Mouse (Mus musculus) CD8-positive naive resting alpha-beta T cell, adult 2 months (primary cell): ENCODE results near the gene Uqcc2.

Experiments used
- DNase-seq, 2 experiments: peaks; one replicate each; pipeline ENCODE4 v3.0.0; 2022; ENCODE audit warnings: low read depth in 2 of 2, low spot score in 2 of 2

The Uqcc2 gene

GRCm38 (mm10) chr17:27123813-27124375 lies 9.8 kb downstream of the Uqcc2 start:
- no peak for DNase-seq

- no peak for DNase-seq
Observed at GRCm38 (mm10) chr17:27123103-27123502, 10.6 kb downstream of the Uqcc2 start.

GRCm38 (mm10) chr17:27122701-27123100 lies 11.0 kb downstream of the Uqcc2 start:
- no peak for DNase-seq

GRCm38 (mm10) chr17:27121781-27122180 lies 11.9 kb downstream of the Uqcc2 start:
- DNase-seq, result no peak

- DNase-seq, result no peak
Observed at GRCm38 (mm10) chr17:27121266-27121665, 12.4 kb downstream of the Uqcc2 start.

GRCm38 (mm10) chr17:27120561-27121024 lies 13.1 kb downstream of the Uqcc2 start:
- peak in 1 of 2 experiments; percentile 32 for DNase-seq

- no peak for DNase-seq
Observed at GRCm38 (mm10) chr17:27119954-27120353, 13.8 kb downstream of the Uqcc2 start.

- DNase-seq, result no peak
Observed at GRCm38 (mm10) chr17:27119540-27119895, 14.2 kb downstream of the Uqcc2 start.

- no peak for DNase-seq
Observed at GRCm38 (mm10) chr17:27118676-27119539, 14.8 kb downstream of the Uqcc2 start.

GRCm38 (mm10) chr17:27110072-27110471 lies 23.6 kb downstream of the Uqcc2 start:
- DNase-seq, result no peak

GRCm38 (mm10) chr17:27107936-27108335 lies 25.8 kb downstream of the Uqcc2 start:
- no peak for DNase-seq

GRCm38 (mm10) chr17:27106745-27107144 lies 27.0 kb downstream of the Uqcc2 start:
- DNase-seq, result peak in 1 of 2 experiments; percentile 45

GRCm38 (mm10) chr17:27105698-27106470 lies 27.8 kb downstream of the Uqcc2 start:
- DNase-seq, result no peak

GRCm38 (mm10) chr17:27101675-27102074 lies 32.0 kb downstream of the Uqcc2 start:
- DNase-seq, result no peak

GRCm38 (mm10) chr17:27095690-27096089 lies 38.0 kb downstream of the Uqcc2 start:
- DNase-seq, result no peak

GRCm38 (mm10) chr17:27090068-27090467 lies 43.6 kb downstream of the Uqcc2 start:
- no peak for DNase-seq

- peak; percentile 18 to 46 for DNase-seq
Observed at GRCm38 (mm10) chr17:27087426-27087825, 46.3 kb downstream of the Uqcc2 start.

GRCm38 (mm10) chr17:27085676-27086075 lies 48.0 kb downstream of the Uqcc2 start:
- peak; percentile 71 to 84 for DNase-seq

GRCm38 (mm10) chr17:27083601-27084000 lies 50.1 kb downstream of the Uqcc2 start:
- no peak for DNase-seq

GRCm38 (mm10) chr17:27082796-27083195 lies 50.9 kb downstream of the Uqcc2 start:
- no peak for DNase-seq

- DNase-seq, result no peak
Observed at GRCm38 (mm10) chr17:27081868-27082267, 51.8 kb downstream of the Uqcc2 start.

GRCm38 (mm10) chr17:27078499-27078898 lies 55.2 kb downstream of the Uqcc2 start:
- DNase-seq, result no peak
